Mouse (Mus musculus): ENCODE data around the gene Runx2.

DNA sequence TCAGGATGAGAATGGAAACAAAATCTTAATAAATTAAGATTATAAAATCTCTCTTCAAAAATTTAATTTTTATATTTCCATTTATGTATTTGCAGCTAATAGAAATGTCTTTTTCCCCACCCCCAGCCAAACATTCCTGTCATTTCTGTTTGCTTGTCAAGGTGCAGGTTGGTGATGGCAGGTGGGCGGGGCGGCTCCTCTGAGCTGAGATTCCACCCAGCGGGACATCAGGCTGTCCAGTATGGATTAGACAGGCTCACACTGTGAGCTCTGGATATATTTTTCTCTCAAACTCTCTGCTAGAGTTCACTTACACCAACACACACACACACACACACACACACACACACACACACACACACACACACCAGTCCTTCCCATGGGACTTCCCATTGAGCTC, 306.9 kb downstream of the Runx2 start:
- TF ChIP-seq POLR2A (IDR thresholded peaks at IDR 0.05; ENCODE audit: borderline replicate concordance, control insufficient read depth, low read depth, low read length) (no peak), CTCF (IDR thresholded peaks at IDR 0.05; ENCODE audit: control insufficient read depth, insufficient read depth, low read length) (no peak)
